In genomic region chr13:112987991-112988390, GRCm38 (mm10) we compare ENCODE assay signal across 7 mouse cellular contexts. TPM values are rescaled to one million over a fixed set of nuclear protein-coding genes. Genes with fewer than 3 reads are reported as not detected.
DNase-seq lines count a peak whose midpoint lies in the region; ATAC-seq lines count a peak whose summit lies in the region.

No protein-coding gene starts in this region.

- no peak overlapping the region for H3K27ac ChIP-seq in brown adipose tissue, adult 24 weeks (replicated peaks; ENCODE audit: low read depth, low read length)
- H3K27ac ChIP-seq in hindbrain, embryonic 13.5 days: no peak overlapping the region

- peaks cover 85% of the 10 kb centered on the region for H3K27me3 ChIP-seq in hindbrain, embryonic 13.5 days

- WGBS in hindbrain, embryonic 13.5 days: under 1% methylated on average over 39 of the region's 39 CpGs

- H3K4me1 ChIP-seq in brown adipose tissue, adult 24 weeks (ENCODE audit: control insufficient read depth, insufficient read depth, insufficient read length, low read length): no peaks in the 10 kb centered on the region
- H3K4me1 ChIP-seq in hindbrain, embryonic 13.5 days (replicated peaks): peaks cover 46% of the 10 kb centered on the region

- H3K36me3 ChIP-seq in hindbrain, embryonic 13.5 days: no peaks in the 10 kb centered on the region

- peak overlapping the region; percentile 65 for H3K9ac ChIP-seq in hindbrain, embryonic 13.5 days

- DNase-seq in left cerebral cortex, postnatal 4 days: peak; percentile 32
- no peak for DNase-seq in left cerebral cortex, adult 11 months (ENCODE audit: low spot score)
- no peak for DNase-seq in layer of hippocampus, postnatal 10 days (ENCODE audit: low spot score in 2 of 2)
- DNase-seq in T-cell, adult 2 months (ENCODE audit: low spot score): no peak

- peak; percentile 56 for ATAC-seq in hindbrain, embryonic 13.5 days (ENCODE audit: low FRiP score)
- ATAC-seq in megakaryocyte-erythroid progenitor cell, adult 5-6 weeks (replicated peaks; ENCODE audit: low FRiP score, low TSS enrichment, poor library complexity, severe bottlenecking): peak; percentile 7; the same call in 1 of the 2 replicates

- peak overlapping the region; percentile 56 for H3K4me3 ChIP-seq in brown adipose tissue, adult 24 weeks (ENCODE audit: insufficient read depth, low read depth, low read length)
- H3K4me3 ChIP-seq in hindbrain, embryonic 13.5 days: peak overlapping the region; percentile 53

- H3K4me2 ChIP-seq in hindbrain, embryonic 13.5 days: peak overlapping the region; percentile 95

- intact Hi-C loops in left cerebral cortex, postnatal 4 days (cut with DNase I): loop anchor here (10.0 kb wide), 1 partner anchor 47 kb away; the partner anchor contains the start of gene Cdc20b

- no peaks in the 10 kb centered on the region for H3K9me3 ChIP-seq in hindbrain, embryonic 13.5 days

RNA-seq across cellular contexts. Expression of gene Ccno, which starts 0.4 kb away (rescaled TPM):
- total RNA-seq in left cerebral cortex, postnatal 4 days (2021): 1 to 10 TPM in 1 of 2 experiments, under 1 TPM in 1; 0.76 to 1.3 TPM
- 0.95 TPM in 1 of 2 replicates, not detected in the other for polyA plus RNA-seq in brown adipose tissue, adult 24 weeks (2012; ENCODE audit: insufficient read depth, insufficient read length, missing spikeins)
- polyA plus RNA-seq in hindbrain, embryonic 13.5 days (2015; fragmentation: Nextera tagmentation; extraction: Ambion mirVana): 0.91 and 3.0 TPM in 2 replicates
- not detected in 2 replicates for total RNA-seq in megakaryocyte-erythroid progenitor cell, adult 5-6 weeks (2014; fragmentation: Nextera tagmentation)
- 3.2 TPM in 1 of 2 replicates, not detected in the other for total RNA-seq in megakaryocyte-erythroid progenitor cell, adult 5-6 weeks (2017)
- 1 to 10 TPM; 1.4 to 1.7 TPM for total RNA-seq in layer of hippocampus, postnatal 10 days (2021)

RNA-seq across cellular contexts. Expression of gene Mcidas, which starts 5.7 kb away (rescaled TPM):
- total RNA-seq in left cerebral cortex, postnatal 4 days (2021): under 1 TPM; 0.28 to 0.62 TPM
- polyA plus RNA-seq in brown adipose tissue, adult 24 weeks (2012; ENCODE audit: insufficient read depth, insufficient read length, missing spikeins): not detected in 2 replicates
- 0.60 and 1.6 TPM in 2 replicates for polyA plus RNA-seq in hindbrain, embryonic 13.5 days (2015; fragmentation: Nextera tagmentation; extraction: Ambion mirVana)
- total RNA-seq in megakaryocyte-erythroid progenitor cell, adult 5-6 weeks (2014; fragmentation: Nextera tagmentation): not detected in 2 replicates
- not detected in 2 replicates for total RNA-seq in megakaryocyte-erythroid progenitor cell, adult 5-6 weeks (2017)
- under 1 TPM; 0.36 to 0.48 TPM for total RNA-seq in layer of hippocampus, postnatal 10 days (2021)

RNA-seq across cellular contexts. Expression of gene Cdc20b, which starts 46.9 kb away (rescaled TPM):
- total RNA-seq in left cerebral cortex, postnatal 4 days (2021): 1 to 10 TPM in 1 of 2 experiments, under 1 TPM in 1; 0.83 to 1.0 TPM
- not detected in 2 replicates for polyA plus RNA-seq in brown adipose tissue, adult 24 weeks (2012; ENCODE audit: insufficient read depth, insufficient read length, missing spikeins)
- polyA plus RNA-seq in hindbrain, embryonic 13.5 days (2015; fragmentation: Nextera tagmentation; extraction: Ambion mirVana): 0.35 and 0.86 TPM in 2 replicates
- not detected in 2 replicates for total RNA-seq in megakaryocyte-erythroid progenitor cell, adult 5-6 weeks (2014; fragmentation: Nextera tagmentation)
- not detected in 2 replicates for total RNA-seq in megakaryocyte-erythroid progenitor cell, adult 5-6 weeks (2017)
- under 1 TPM in 1 of 2 experiments, not detected in 1; 0.30 TPM for total RNA-seq in layer of hippocampus, postnatal 10 days (2021)

RNA-seq across cellular contexts. Expression of gene Gpx8, which starts 58.2 kb away (rescaled TPM):
- 10 to 100 TPM; 15.7 to 17.5 TPM for total RNA-seq in left cerebral cortex, postnatal 4 days (2021)
- 143 and 181 TPM in 2 replicates for polyA plus RNA-seq in brown adipose tissue, adult 24 weeks (2012; ENCODE audit: insufficient read depth, insufficient read length, missing spikeins)
- polyA plus RNA-seq in hindbrain, embryonic 13.5 days (2015; fragmentation: Nextera tagmentation; extraction: Ambion mirVana): 78.5 and 78.6 TPM in 2 replicates
- total RNA-seq in megakaryocyte-erythroid progenitor cell, adult 5-6 weeks (2014; fragmentation: Nextera tagmentation): not detected in 2 replicates
- not detected in 2 replicates for total RNA-seq in megakaryocyte-erythroid progenitor cell, adult 5-6 weeks (2017)
- total RNA-seq in layer of hippocampus, postnatal 10 days (2021): 10 to 100 TPM; 15.5 to 18.5 TPM
